Mouse (Mus musculus) spleen, postnatal 4 days (tissue): ENCODE measurements at regions not wholly inside any gene's neighbourhood (a gene's known extent, or its start where the extent isn't known, plus 50 kb on each side); places are given as distances from the start of the nearest gene placed in this dataset.

Source experiments
- DNase-seq, 2 experiments: peaks; one replicate each; pipeline ENCODE4 v3.0.0; 2022; ENCODE audit warnings: low spot score in 2 of 2

- no peak for DNase-seq
These were observed 124.8 kb upstream of the Klf14 start for GRCm38 (mm10) chr6:31083701-31084100.

GRCm38 (mm10) chr6:31085063-31085759 lies 126.3 kb upstream of the Klf14 start:
- DNase-seq = no peak

- DNase-seq = no peak
These were observed 126.9 kb upstream of the Klf14 start for GRCm38 (mm10) chr6:31085760-31086108.

GRCm38 (mm10) chr6:31086283-31086682 lies 127.4 kb upstream of the Klf14 start:
- DNase-seq = no peak

GRCm38 (mm10) chr6:31086798-31087360 lies 128.0 kb upstream of the Klf14 start:
- no peak for DNase-seq

- DNase-seq = no peak
These were observed 128.6 kb upstream of the Klf14 start for GRCm38 (mm10) chr6:31087511-31087910.

GRCm38 (mm10) chr6:31088147-31088972 lies 129.5 kb upstream of the Klf14 start:
- DNase-seq = no peak

- DNase-seq = no peak
These were observed 130.1 kb upstream of the Klf14 start for GRCm38 (mm10) chr6:31088973-31089368.

- no peak for DNase-seq
These were observed 131.4 kb upstream of the Klf14 start for GRCm38 (mm10) chr6:31090288-31090687.

- DNase-seq = no peak
These were observed 131.9 kb upstream of the Klf14 start for GRCm38 (mm10) chr6:31090791-31091190.

- no peak for DNase-seq
These were observed 133.4 kb upstream of the Klf14 start for GRCm38 (mm10) chr6:31092324-31092723.

- DNase-seq = no peak
These were observed 133.9 kb upstream of the Klf14 start for GRCm38 (mm10) chr6:31092760-31093159.

- DNase-seq = no peak
These were observed 137.3 kb upstream of the Klf14 start for GRCm38 (mm10) chr6:31095943-31096714.

- no peak for DNase-seq
These were observed 137.9 kb upstream of the Klf14 start for GRCm38 (mm10) chr6:31096787-31097186.

- no peak for DNase-seq
These were observed 138.4 kb upstream of the Klf14 start for GRCm38 (mm10) chr6:31097254-31097653.

- DNase-seq = no peak
These were observed 139.2 kb upstream of the Klf14 start for GRCm38 (mm10) chr6:31098106-31098505.

- no peak for DNase-seq
These were observed 141.3 kb upstream of the Klf14 start for GRCm38 (mm10) chr6:31100084-31100579.

GRCm38 (mm10) chr6:31100749-31101148 lies 141.9 kb upstream of the Klf14 start:
- DNase-seq = no peak

- no peak for DNase-seq
These were observed 147.4 kb upstream of the Klf14 start for GRCm38 (mm10) chr6:31106144-31106836.

GRCm38 (mm10) chr6:31106856-31107359 lies 148.0 kb upstream of the Klf14 start:
- DNase-seq = no peak

- DNase-seq = no peak
These were observed 148.5 kb upstream of the Klf14 start for GRCm38 (mm10) chr6:31107360-31107759.
